Mouse (Mus musculus) kidney, embryonic 14.5 days (tissue): ENCODE results near the gene Il12rb1. TPM values are rescaled to one million over a fixed set of nuclear protein-coding genes. Genes with fewer than 3 reads are reported as not detected.

ENCODE experiments used
- ATAC-seq: fragments of 200-750 bp; cut with Nextera tagmentation; 2 replicates; pipeline ENCODE4 v1.8.0; 2017; ENCODE audit warnings: moderate number of reproducible peaks, mild to moderate bottlenecking, moderate TSS enrichment, moderate library complexity; ENCODE audit not compliant: low FRiP score, low TSS enrichment
- H3K27ac ChIP-seq: fragments of 300-500 bp; sonication (generic); 2 replicates; pipeline ENCODE4 v1.5.1; 2014; ENCODE audit warnings: low read depth, mild to moderate bottlenecking, low read length, moderate library complexity, mixed read lengths
- H3K27me3 ChIP-seq: fragments of 300-500 bp; sonication (generic); 2 replicates; pipeline ENCODE4 v1.6.1; 2014; ENCODE audit warnings: mild to moderate bottlenecking, low read length; ENCODE audit not compliant: control insufficient read depth, insufficient read depth
- H3K36me3 ChIP-seq: fragments of 300-500 bp; sonication (generic); 2 replicates; pipeline ENCODE4 v1.6.1; 2014; ENCODE audit warnings: low read length, mixed read lengths; ENCODE audit not compliant: control insufficient read depth, insufficient read depth
- H3K4me1 ChIP-seq: fragments of 300-500 bp; sonication (generic); 2 replicates; pipeline ENCODE4 v1.6.1; 2014; ENCODE audit warnings: low read length, mixed read lengths; ENCODE audit not compliant: control insufficient read depth, insufficient read depth
- H3K4me2 ChIP-seq: fragments of 300-500 bp; sonication (generic); replicated peaks from 2 replicates; pipeline ENCODE4 v1.6.1; 2014; ENCODE audit warnings: low read depth, mild to moderate bottlenecking, low read length
- H3K4me3 ChIP-seq: fragments of 300-500 bp; sonication (generic); 2 replicates; pipeline ENCODE4 v1.5.1; 2014; ENCODE audit warnings: mild to moderate bottlenecking, low read length
- H3K9ac ChIP-seq: fragments of 300-500 bp; sonication (generic); 2 replicates; pipeline ENCODE4 v1.6.1; 2014; ENCODE audit warnings: low read depth, mild to moderate bottlenecking, low read length, moderate library complexity
- H3K9me3 ChIP-seq: fragments of 300-500 bp; sonication (generic); 2 replicates; pipeline ENCODE4 v1.6.1; 2016; ENCODE audit warnings: low read length; ENCODE audit not compliant: control insufficient read depth
- WGBS: fragments of 180-500 bp; shearing (Covaris S2); extraction: QIAGEN DNeasy Blood & Tissue Kit; methylation state at CpG from one replicate; pipeline ENCODE4 v1.1.7; 2014; 5-methylcytosine and 5-hydroxymethylcytosine counted together
- polyA plus RNA-seq: library from polyadenylated mRNA; unstranded; fragments of >200 nt; fragmentation: Nextera tagmentation; extraction: Ambion mirVana; gene quantifications from 2 replicates; pipeline ENCODE4 v1.2.1, GENCODE M21; 2014

Il12rb1 gene
- polyA plus RNA-seq = not detected in 2 replicates

GRCm38 (mm10) chr8:70808239-70808638 is at the start of gene Il12rb1:
Il12rb1 (plus strand) TSS chr8:70808449.
- ATAC-seq = no peak
- H3K27ac ChIP-seq = no peak within 1 kb of the TSS
- H3K4me3 ChIP-seq = no peak within 1 kb of the TSS
- H3K9ac ChIP-seq = no peak within 1 kb of the TSS
- H3K4me1 ChIP-seq = peaks cover 15% of the 10 kb centered on the region
- peaks cover 22% of the 10 kb centered on the region for H3K27me3 ChIP-seq
- 75% methylated on average over 5 of the region's 5 CpGs for WGBS
- no peaks in the 10 kb centered on the region for H3K9me3 ChIP-seq
- H3K4me2 ChIP-seq = no peak within 1 kb of the TSS
- H3K36me3 ChIP-seq = no peaks in the 10 kb centered on the region

DNA sequence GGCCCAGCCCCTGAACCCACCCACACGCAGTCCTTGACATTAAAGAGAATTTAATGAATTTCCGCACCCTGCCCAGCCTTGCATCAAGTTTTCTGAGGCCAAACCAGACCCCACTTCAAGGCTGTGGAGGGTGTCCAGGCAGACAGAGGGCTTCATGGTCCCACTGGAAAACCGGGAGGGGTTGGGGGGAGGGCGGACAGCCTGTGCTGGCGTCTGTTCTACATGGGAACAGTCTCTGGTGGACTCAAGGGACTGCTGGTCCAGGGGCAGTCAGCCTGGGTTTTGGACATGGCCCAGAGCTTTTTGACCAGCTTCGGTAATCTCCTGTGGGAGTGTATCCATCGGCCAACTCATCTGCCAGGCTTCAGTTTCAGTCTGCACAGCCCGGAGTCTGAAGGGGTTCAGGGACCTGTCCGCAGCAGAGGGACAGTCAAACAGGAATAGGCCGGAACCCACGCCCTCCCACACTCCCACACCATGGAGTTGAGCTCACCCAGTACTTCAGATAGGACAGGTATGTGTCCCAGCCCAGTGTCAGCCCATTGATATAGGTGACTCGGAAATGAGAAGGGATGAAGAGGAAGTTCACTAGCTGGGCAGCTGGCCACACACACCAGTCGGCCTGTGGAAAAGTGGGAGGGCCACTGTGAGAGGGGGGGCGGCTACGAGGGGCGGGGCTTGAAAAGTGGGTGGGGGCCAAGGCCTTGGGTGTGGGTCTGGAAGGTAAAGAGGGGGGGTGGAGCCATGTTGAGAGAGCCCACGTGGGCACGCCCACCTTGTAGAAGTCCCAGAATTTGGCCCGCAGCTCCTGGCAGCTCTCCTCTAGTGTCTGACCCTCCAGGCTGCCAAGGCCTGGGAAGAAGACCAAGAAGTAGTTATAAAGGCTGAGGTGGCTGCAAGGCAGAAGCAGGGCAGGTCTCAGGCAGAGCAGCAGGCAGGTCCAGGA is 49.4 kb upstream of the Il12rb1 start:
- Histone ChIP-seq H3K9me3 (no peaks in the 10 kb centered on the region), H3K4me2 (no peak overlapping the region), H3K27me3 (no peaks in the 10 kb centered on the region), H3K36me3 (peaks cover 18% of the 10 kb centered on the region; the same call in 1 of the 2 replicates), H3K27ac (no peak overlapping the region), H3K4me1 (peaks cover 27% of the 10 kb centered on the region), H3K9ac (no peak overlapping the region), H3K4me3 (no peak overlapping the region)
- no peak for ATAC-seq
- WGBS = 64% methylated on average over 19 of the region's 19 CpGs

- Histone ChIP-seq H3K27ac (peak overlapping the region; percentile 65; the same call in 1 of the 2 replicates), H3K4me1 (peaks cover 24% of the 10 kb centered on the region), H3K9ac (peak overlapping the region; percentile 83), H3K27me3 (no peaks in the 10 kb centered on the region), H3K4me2 (peak overlapping the region; percentile 99), H3K36me3 (peaks cover 24% of the 10 kb centered on the region; the same call in 1 of the 2 replicates), H3K9me3 (no peaks in the 10 kb centered on the region), H3K4me3 (peak overlapping the region; percentile 75)
- under 1% methylated on average over 21 of the region's 22 CpGs for WGBS
- peak; percentile 14; the same call in 1 of the 2 replicates for ATAC-seq
Measured at GRCm38 (mm10) chr8:70760350-70760749, 47.9 kb upstream of the Il12rb1 start.

GRCm38 (mm10) chr8:70760775-70761406 is 47.4 kb upstream of the Il12rb1 start, which contains the start of gene Mpv17l2:
Mpv17l2 (minus strand) TSS chr8:70760946.
- under 1% methylated on average over 55 of the region's 55 CpGs for WGBS

GRCm38 (mm10) chr8:70762118-70762517 is 46.1 kb upstream of the Il12rb1 start:
- H3K4me3 ChIP-seq = no peak overlapping the region
- peaks cover 21% of the 10 kb centered on the region; the same call in 1 of the 2 replicates for H3K36me3 ChIP-seq
- H3K9ac ChIP-seq = no peak overlapping the region
- H3K9me3 ChIP-seq = no peaks in the 10 kb centered on the region
- no peak overlapping the region for H3K27ac ChIP-seq
- ATAC-seq = no peak
- H3K4me2 ChIP-seq = no peak overlapping the region
- WGBS = 65% methylated on average over 1 of the region's 1 CpGs
- H3K27me3 ChIP-seq = no peaks in the 10 kb centered on the region
- peaks cover 31% of the 10 kb centered on the region for H3K4me1 ChIP-seq

More at GRCm38 (mm10) chr8:70760775-70761406, 47.4 kb upstream of the Il12rb1 start, which contains the start of gene Mpv17l2:
- Histone ChIP-seq H3K4me3 (peak within 1 kb of the TSS; percentile 75), H3K27me3 (no peaks in the 10 kb centered on the region), H3K4me2 (peak within 1 kb of the TSS; percentile 99), H3K4me1 (peaks cover 22% of the 10 kb centered on the region), H3K27ac (peak within 1 kb of the TSS; percentile 65; the same call in 1 of the 2 replicates), H3K9ac (peak within 1 kb of the TSS; percentile 83), H3K36me3 (peaks cover 24% of the 10 kb centered on the region; the same call in 1 of the 2 replicates), H3K9me3 (no peaks in the 10 kb centered on the region)
- peak; percentile 95 for ATAC-seq

- no peak overlapping the region for H3K4me3 ChIP-seq
- peaks cover 18% of the 10 kb centered on the region for H3K36me3 ChIP-seq
- no peaks in the 10 kb centered on the region for H3K27me3 ChIP-seq
- WGBS = 6% methylated on average over 3 of the region's 3 CpGs
- H3K9me3 ChIP-seq = no peaks in the 10 kb centered on the region
- no peak overlapping the region for H3K9ac ChIP-seq
- H3K27ac ChIP-seq = no peak overlapping the region
- peaks cover 33% of the 10 kb centered on the region for H3K4me1 ChIP-seq
- no peak for ATAC-seq
- H3K4me2 ChIP-seq = no peak overlapping the region
Measured at GRCm38 (mm10) chr8:70763354-70763753, 44.9 kb upstream of the Il12rb1 start.

GRCm38 (mm10) chr8:70764026-70764425 is 44.2 kb upstream of the Il12rb1 start:
- H3K27me3 ChIP-seq = no peaks in the 10 kb centered on the region
- H3K9me3 ChIP-seq = no peaks in the 10 kb centered on the region
- H3K9ac ChIP-seq = no peak overlapping the region
- H3K27ac ChIP-seq = no peak overlapping the region
- no peak overlapping the region for H3K4me2 ChIP-seq
- WGBS = 89% methylated on average over 8 of the region's 8 CpGs
- ATAC-seq = no peak
- H3K4me3 ChIP-seq = no peak overlapping the region
- peaks cover 25% of the 10 kb centered on the region for H3K36me3 ChIP-seq
- H3K4me1 ChIP-seq = peaks cover 28% of the 10 kb centered on the region

DNA sequence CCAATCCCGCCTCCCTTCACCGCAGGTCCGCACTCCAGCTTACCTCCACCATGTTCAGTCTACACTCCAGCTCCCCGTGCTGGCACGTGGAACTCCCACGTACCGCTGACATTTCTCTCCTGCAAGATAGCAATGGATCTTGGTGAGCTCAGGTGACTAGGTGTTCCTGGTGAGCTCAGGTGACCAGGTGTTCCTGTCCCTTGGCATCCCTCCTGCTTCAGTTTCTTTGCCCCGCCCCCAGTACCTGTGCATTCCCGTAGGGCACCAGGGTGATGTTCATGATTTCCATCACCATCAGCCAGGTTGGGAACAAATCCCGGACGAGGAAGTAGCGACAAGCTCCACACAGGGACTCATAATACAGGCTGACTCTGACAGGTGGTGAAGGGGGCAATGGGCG is 43.6 kb upstream of the Il12rb1 start:
- ATAC-seq = no peak
- Histone ChIP-seq H3K9ac (no peak overlapping the region), H3K4me1 (peaks cover 21% of the 10 kb centered on the region), H3K4me3 (no peak overlapping the region), H3K9me3 (no peaks in the 10 kb centered on the region), H3K36me3 (peaks cover 28% of the 10 kb centered on the region), H3K27ac (no peak overlapping the region; the same call in 1 of the 2 replicates), H3K4me2 (no peak overlapping the region), H3K27me3 (no peaks in the 10 kb centered on the region)
- 92% methylated on average over 13 of the region's 13 CpGs for WGBS
